Mouse (Mus musculus): Measurements from ENCODE around the gene Fam13a.

The Fam13a gene

DNA sequence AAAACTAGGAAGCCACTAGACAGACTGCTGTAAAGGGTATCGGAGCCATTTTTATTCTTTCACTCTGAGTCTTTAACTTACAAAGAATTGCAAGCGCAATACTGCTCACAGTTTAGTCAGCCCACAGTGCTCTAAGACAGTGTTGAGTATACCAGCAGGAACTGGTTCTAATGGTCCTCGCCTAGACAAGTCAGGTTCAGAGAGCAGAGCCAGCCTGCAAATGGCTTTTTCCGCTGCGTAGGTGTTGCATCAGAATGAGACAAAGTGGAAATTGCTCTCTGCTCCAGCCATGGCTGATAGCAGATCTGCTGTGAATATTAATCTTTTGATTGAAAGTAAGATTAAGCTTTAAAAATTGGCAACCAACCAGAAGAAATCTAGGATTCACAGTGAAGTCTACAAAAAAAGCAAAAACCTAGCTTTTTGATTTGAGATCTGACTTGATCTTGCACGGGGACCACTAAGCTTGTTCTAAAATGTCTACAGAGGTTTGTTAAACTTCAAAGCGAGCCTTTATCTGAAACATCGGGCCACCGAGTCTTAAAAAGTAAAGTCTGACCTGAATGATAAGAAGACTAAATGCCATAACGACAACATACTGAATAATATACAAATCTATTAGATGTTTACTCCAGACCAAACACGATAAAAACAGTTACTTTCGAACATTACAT lies 91.7 kb downstream of the Fam13a start:
- no peak for DNase-seq

GRCm38 (mm10) chr6:58931149-58931548 lies 93.2 kb downstream of the Fam13a start:
- no peak for DNase-seq

DNA sequence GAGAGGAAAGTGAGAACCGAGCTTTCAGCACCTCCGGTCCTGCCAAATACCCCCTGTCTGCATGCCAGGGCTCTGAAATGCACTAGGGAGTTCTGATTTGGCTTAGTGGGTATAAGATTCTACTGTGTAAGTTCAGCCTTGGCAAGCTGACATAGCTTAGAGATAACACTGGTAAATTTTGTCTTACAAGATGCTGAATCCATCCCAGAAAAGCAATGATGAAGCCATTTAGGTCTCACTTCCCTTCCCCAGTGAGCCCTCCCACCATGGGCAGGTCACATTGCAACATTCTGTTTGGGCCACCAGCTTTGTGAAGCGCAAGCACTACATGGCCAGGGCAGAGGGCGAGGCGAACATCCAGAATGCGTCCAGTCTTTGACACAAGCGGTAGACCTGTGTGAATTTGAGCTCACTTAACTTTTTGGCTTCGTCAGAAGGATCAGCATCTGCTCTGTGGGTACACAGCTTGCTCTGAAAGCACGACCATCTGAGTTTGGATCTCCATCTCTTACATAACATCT lies 94.4 kb downstream of the Fam13a start:
- DNase-seq, result peak; percentile 33

DNA sequence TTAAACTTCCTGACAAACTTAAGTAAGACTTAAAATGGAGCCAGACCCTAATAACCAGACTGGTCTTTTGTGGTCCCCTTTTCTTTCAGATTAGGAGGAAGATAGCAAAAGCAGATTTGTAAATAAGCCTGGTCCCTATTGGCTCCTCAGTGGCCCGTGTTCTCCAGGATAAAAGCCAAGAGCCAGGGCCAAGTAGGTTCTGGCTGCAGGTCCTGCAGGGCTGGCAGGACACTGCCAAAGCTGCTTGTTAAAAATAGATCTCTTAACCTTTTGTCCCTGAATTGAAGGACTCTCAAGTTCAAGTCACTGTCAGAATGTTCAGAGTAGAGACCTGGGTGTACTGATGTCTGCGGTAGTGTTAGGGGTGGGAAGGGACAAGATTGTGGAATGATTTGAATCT lies 96.5 kb downstream of the Fam13a start:
- no peak for DNase-seq

DNA sequence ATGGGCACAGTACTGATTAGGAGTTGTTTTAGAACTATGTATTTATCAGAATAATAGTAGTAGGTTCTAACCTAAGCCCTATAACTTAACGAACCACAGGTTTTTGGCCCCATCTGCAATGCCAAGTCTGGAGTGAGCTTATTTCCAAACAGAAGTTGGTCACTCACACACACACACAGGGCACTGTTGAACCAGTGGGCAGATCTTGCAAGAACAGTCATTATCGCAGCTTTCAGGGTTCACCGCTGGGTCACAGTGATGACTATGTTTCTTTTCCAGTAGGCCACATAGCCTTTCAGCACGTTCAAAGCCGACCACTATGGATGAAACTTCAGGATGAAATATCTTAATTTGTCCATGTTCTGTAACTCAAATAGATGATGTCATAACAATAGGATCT lies 101.8 kb downstream of the Fam13a start:
- no peak for DNase-seq

GRCm38 (mm10) chr6:58921623-58922022 lies 102.7 kb downstream of the Fam13a start:
- DNase-seq, result no peak

GRCm38 (mm10) chr6:58920735-58921134 lies 103.6 kb downstream of the Fam13a start:
- no peak for DNase-seq

DNA sequence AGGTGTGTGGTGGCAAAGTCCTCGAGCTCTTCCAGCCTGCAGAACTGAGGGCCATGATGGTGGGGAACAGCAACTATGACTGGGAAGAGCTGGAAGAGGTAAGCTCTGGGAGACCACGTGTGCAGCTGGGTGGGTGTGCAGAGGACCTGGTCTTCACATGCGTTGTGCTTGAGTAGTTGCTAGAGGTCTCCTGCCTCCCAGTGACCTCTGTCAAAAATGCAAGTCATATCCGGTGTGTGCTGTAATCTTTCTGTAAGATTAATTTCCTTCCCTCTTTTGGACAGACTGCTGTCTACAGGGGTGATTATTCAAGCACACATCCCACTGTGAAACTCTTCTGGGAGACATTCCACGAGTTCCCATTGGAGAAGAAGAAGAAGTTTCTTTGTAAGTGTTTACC lies 107.9 kb downstream of the Fam13a start:
- DNase-seq, result no peak

GRCm38 (mm10) chr6:58913971-58914370 lies 110.4 kb downstream of the Fam13a start:
- no peak for DNase-seq

DNA sequence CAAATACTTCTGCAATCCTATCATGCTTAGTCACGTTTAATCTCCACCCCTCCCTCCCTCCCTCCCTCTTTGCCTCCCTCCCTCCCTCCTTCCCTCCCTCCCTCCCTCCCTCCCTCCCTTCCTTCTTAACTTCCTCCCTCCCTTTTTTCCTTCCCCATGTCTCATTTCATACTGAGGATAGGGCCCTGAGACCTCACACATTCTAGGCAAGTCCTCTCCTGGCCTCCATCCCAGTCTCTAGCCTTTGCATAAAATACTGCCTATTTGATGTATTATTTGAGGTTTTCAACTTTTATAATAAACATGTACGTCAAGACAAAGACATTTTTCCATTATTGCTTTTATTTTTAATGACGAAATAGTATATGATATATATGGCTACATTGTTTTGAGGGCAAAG lies 110.8 kb downstream of the Fam13a start:
- DNase-seq, result no peak

GRCm38 (mm10) chr6:58912842-58913241 lies 111.5 kb downstream of the Fam13a start:
- DNase-seq, result no peak

DNA sequence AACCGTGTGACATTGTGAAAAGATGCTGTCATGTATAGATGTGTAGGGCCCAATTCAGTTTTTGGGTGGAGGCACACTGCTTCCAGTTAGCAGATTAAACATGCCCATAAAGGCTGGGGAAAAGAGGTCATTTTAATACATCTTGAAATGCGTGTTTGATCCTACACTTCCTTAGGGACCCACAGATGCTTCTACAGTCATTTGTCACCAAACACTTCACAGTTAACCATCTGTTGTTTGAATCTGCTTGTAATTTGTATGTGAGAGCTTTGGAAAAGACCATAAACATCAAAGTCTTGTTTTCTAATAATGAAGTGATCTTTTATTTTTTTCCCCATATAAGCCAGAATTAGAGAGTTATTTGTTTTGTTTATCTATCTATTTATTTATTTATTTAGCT lies 116.6 kb downstream of the Fam13a start:
- no peak for DNase-seq

DNA sequence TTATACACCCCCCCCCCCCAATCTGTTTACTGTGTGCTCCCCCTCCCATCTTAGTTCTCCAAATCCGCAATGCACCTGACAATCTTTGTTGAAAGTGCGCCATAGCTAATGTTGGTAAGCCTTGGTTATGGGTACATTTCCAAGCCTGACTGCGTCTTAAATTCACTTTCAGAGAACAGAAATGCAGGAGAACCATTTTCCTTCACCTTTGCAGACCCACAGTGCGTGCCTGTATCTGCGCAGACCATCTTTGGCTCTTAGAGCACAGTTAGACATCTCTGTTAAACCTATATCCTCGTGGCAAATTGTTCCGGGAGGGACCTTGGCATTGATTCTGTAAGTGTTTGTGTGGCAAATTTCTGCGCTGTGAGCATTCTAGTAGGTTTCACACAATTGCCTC lies 117.0 kb downstream of the Fam13a start:
- DNase-seq, result no peak

- peak; percentile 79 for DNase-seq
These were observed 117.5 kb downstream of the Fam13a start, which contains the start of gene Nap1l5 for GRCm38 (mm10) chr6:58906852-58907261. Nap1l5 (minus strand) TSS chr6:58907076.

DNA sequence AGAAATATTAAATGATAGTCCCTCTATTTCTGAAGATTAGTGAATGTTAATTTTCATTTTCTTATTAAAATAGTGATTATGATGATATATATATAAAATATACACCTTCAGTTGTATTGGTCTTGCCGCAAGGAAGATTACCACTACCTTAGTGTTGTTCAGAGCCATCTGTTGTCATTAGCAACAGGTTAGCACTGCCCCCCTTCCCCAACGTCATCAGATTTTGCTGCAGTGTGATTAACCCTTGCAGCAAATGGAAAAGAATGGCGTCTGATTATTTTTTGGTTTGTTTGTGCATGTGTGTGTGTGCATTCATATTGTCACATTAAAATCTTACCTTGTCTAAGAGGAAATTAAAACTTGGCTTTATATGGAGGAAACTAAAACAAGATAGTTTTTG lies 119.8 kb downstream of the Fam13a start:
- DNase-seq, result no peak

DNA sequence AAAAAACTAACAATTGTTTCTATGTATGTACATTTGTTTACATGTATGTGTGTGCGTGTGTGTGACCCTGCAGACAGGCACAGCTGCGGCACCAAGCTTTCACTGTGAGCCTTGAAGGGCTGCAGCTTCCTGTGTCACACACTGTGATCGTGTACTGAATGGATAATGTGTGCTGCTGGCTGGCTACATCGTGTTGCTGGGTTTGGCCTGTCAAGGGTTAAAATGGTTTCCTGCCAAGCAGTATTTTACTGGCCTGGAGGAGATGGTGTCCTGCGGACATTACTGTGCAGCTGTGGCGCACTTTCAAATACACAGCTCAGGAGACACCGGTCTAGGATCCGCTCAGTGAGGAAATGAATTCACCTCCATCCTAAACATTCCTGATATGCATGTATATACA lies 121.2 kb downstream of the Fam13a start:
- peak; percentile 37 for DNase-seq

- no peak for DNase-seq
These were observed 123.8 kb downstream of the Fam13a start for GRCm38 (mm10) chr6:58900536-58900935.

DNA sequence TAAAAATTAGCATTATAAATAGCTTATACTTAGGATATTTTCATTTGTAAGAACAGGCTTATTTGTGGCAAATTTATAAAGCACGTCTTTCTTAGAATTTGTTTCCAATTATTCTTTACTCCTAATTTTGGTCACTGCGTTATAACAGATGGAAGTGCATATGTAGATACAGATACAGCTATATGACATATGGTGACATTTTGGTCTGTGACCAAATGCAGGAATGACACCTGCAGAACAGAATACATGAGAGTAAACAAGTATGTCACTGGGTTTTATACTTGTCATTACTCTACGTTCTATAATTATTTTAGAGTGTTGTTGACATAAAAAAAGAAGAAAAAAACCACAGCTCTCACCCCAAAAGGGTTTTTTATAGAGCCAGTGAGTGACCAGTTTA lies 125.3 kb downstream of the Fam13a start:
- DNase-seq, result no peak

DNA sequence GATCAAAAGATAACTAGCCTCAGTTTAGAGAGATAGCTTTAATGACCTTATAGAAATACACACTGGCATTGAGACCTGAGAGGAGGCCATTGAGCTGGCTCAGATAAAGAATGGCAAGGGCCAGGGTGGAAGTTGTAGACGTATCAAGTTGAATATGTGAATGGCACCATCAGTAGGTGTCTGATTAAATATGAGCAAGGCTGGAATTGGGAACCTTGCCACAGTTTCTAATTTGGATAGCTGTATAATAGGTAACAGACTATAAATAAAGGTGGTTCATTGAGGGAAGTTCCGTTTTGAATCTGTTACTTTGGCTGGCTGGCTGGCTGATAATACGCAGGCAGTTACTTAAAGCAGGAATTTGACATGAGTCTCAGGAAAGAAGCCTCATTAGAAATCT lies 127.7 kb downstream of the Fam13a start:
- no peak for DNase-seq

GRCm38 (mm10) chr6:58894994-58895393 lies 129.4 kb downstream of the Fam13a start:
- no peak for DNase-seq

- no peak for DNase-seq
These were observed 131.0 kb downstream of the Fam13a start for GRCm38 (mm10) chr6:58893307-58893706.

DNA sequence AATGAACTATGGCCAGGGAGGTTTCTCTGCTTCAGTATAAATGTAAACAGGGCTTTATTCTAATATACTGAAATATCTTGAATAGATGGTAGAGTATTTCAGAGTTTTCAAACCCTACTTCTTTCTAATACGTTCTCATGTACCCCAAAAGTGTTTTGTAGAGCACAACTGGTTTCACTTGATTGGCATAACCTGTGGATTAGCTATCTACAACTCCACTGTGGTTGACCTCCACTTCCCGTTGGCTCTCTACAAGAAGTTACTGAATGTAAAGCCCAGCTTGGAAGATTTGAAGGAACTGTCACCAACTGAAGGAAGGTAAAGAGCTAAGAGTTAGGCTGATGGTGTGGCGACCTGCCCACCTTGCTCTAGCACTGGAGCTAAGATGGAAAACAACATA lies 134.4 kb downstream of the Fam13a start:
- DNase-seq, result no peak

DNA sequence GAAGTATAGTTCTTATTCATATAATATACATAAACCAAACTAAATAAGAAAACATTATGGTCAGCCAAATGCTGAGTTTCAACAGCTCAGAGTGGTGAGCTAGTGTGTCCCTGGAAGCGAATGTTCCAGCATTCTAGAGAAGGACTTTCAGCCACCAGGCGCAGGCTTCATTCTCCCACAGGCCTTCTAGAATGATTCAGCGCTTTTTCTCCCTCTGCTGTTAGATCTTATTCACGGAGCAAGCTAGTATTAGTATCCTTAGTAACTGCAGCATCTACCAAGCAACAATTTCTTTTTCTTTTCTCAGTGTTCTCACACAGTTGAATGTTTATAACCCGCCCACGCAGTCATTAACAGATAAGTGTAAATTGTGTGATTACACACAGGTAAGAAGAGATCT lies 142.1 kb downstream of the Fam13a start:
- no peak for DNase-seq

Measured in right cerebral cortex, postnatal 25 days (tissue).